21 mouse cellular contexts compared by ENCODE assay signal in genomic region chr14:77362662-77363061, GRCm38 (mm10).
"Had no signal": no experiment of that assay in that cellular context is flagged by ENCODE, and none has a peak within 500 bp of the region (broad histone marks: within the 10 kb centered on the region; RNA-seq: fewer than 3 reads in every experiment).

No protein-coding gene starts in this region.

- H3K4me2 ChIP-seq: intestine, embryonic 15.5 days; limb, embryonic 15.5 days; liver, embryonic 11.5 days; lung, embryonic 15.5 days; midbrain, embryonic 12.5 days; neural tube, embryonic 12.5 days; stomach, embryonic 15.5 days had no signal

- H3K4me1 ChIP-seq: intestine, embryonic 15.5 days; limb, embryonic 15.5 days; lung, embryonic 15.5 days; midbrain, embryonic 12.5 days; neural tube, embryonic 12.5 days; stomach, embryonic 15.5 days had no signal

- H3K36me3 ChIP-seq: intestine, embryonic 15.5 days; limb, embryonic 15.5 days; lung, embryonic 15.5 days; midbrain, embryonic 12.5 days; neural tube, embryonic 12.5 days; stomach, embryonic 15.5 days had no signal

- DNase-seq: kidney, adult 18-20 months; kidney, adult 9 months; kidney, postnatal 14 days; kidney, postnatal 4 days; left cerebral cortex, postnatal 4 days; liver, postnatal 0 days; lung, postnatal 10 days; lung, postnatal 4 days; retina, postnatal 1 day; right cerebral cortex, postnatal 25 days; spleen, adult 18-20 months; thymus, postnatal 36 days had no signal

- H3K9ac ChIP-seq: intestine, embryonic 15.5 days; limb, embryonic 15.5 days; liver, embryonic 14.5 days; liver, postnatal 0 days; lung, embryonic 15.5 days; midbrain, embryonic 12.5 days; neural tube, embryonic 12.5 days; stomach, embryonic 15.5 days had no signal

- H3K27ac ChIP-seq: intestine, embryonic 15.5 days; limb, embryonic 15.5 days; liver, embryonic 14.5 days; lung, embryonic 15.5 days; midbrain, embryonic 12.5 days; neural tube, embryonic 12.5 days; stomach, embryonic 15.5 days had no signal

- ATAC-seq: intestine, embryonic 15.5 days; liver, postnatal 0 days; midbrain, embryonic 16.5 days had no signal

- H3K4me3 ChIP-seq: intestine, embryonic 15.5 days; limb, embryonic 15.5 days; lung, embryonic 15.5 days; midbrain, embryonic 12.5 days; neural tube, embryonic 12.5 days; stomach, embryonic 15.5 days had no signal

- H3K9me3 ChIP-seq: intestine, embryonic 15.5 days; limb, embryonic 15.5 days; lung, embryonic 15.5 days; midbrain, embryonic 12.5 days; neural tube, embryonic 12.5 days; stomach, embryonic 15.5 days had no signal

- H3K27me3 ChIP-seq: intestine, embryonic 15.5 days; limb, embryonic 15.5 days; lung, embryonic 15.5 days; midbrain, embryonic 12.5 days; neural tube, embryonic 12.5 days; stomach, embryonic 15.5 days had no signal
